Mouse (Mus musculus): ENCODE data around the gene Top1.

Gene Top1

DNA sequence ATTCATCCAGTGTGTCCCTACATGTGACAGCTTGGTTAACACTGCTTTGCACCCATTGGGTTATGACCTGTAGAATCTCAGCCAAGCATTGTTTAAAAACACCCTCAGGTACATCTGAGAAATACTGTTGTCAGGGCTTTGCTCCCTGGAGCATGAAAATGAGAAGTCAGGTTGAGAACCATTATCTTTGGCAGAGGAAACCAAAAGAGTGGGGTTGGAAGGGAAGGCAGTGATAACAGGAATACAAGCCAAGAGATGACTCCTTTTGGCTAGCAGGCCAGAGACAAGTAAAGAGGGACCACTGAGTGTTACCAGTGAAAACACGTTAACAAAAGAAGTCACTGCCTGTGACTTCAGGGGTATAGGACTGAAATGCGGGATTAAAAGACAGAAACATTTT is 118.7 kb downstream of the Top1 start:
- DNase-seq (ENCODE audit: low read depth, low spot score): no peak
- H3K36me3 ChIP-seq (ENCODE audit: control insufficient read depth, insufficient read depth, low read length, poor library complexity, severe bottlenecking): peaks cover 3% of the 10 kb centered on the region
- H3K27me3 ChIP-seq (ENCODE audit: control insufficient read depth, insufficient read depth, low read length, poor library complexity, severe bottlenecking): no peaks in the 10 kb centered on the region

DNA sequence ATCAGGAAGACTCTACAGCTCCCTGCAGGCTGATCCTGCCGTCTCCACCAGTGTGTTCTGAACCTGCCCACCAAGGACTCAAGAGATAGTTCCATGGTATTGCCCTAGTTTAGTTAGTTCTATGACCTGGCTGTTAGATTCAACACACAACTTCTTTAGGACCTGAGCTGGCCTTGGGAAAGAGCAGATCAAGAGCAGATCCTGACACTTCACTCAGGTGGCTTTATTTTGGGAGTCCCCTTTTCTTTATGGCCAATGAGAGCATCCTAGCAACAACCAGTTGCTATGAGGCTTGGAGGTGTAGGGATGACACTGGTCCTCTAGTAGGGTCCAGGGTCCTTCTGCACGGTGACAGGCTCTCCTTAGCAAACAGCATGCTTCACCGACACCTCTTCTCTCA is 119.4 kb downstream of the Top1 start:
- no peak for DNase-seq (ENCODE audit: low read depth, low spot score)
- H3K36me3 ChIP-seq (ENCODE audit: control insufficient read depth, insufficient read depth, low read length, poor library complexity, severe bottlenecking): peaks cover 1% of the 10 kb centered on the region; the same call in 1 of the 2 replicates
- no peaks in the 10 kb centered on the region for H3K27me3 ChIP-seq (ENCODE audit: control insufficient read depth, insufficient read depth, low read length, poor library complexity, severe bottlenecking)

DNA sequence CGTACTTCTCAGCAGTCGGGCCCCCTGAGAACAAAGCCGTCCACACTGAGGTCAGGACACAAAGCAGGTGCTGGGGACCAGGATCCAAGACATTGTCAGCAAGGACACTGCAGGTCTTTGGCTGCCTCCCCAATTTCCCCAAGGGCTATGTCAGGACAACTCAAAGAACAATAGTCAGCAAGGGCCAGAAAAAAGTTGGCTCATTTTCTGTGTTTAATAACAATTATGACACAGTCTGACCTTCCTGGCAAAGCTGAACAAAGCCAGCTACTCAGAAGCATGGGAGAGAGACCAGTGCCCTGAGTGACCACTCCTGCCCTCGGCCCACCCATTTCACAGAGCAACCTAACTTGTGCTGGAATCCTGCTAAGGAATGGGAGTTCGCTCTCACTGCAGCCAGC is 120.7 kb downstream of the Top1 start:
- Histone ChIP-seq H3K36me3 (ENCODE audit: control insufficient read depth, insufficient read depth, low read length, poor library complexity, severe bottlenecking) (no peaks in the 10 kb centered on the region), H3K27me3 (ENCODE audit: control insufficient read depth, insufficient read depth, low read length, poor library complexity, severe bottlenecking) (no peaks in the 10 kb centered on the region)
- no peak for DNase-seq (ENCODE audit: low read depth, low spot score)

DNA sequence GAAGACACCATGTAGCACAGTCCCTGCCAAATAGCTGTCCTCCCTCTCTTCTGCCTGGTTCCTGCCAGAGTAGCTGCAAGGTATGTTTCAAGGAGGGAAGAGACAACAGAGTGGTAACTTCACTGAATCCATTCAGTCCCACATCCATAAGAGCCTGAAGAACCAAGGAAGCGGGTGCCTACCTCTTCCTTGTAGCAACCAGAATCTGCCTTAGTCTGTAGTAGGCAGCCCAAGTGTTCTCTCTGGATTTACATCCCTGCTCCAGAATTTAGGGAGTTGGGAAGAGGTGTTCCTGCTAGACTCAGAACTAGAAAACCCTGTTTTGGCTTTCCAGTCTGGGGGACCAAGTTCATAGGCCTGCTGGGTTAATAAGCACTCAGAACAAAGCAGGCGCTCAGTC is 121.5 kb downstream of the Top1 start:
- no peak for DNase-seq (ENCODE audit: low read depth, low spot score)
- H3K36me3 ChIP-seq (ENCODE audit: control insufficient read depth, insufficient read depth, low read length, poor library complexity, severe bottlenecking): no peaks in the 10 kb centered on the region
- H3K27me3 ChIP-seq (ENCODE audit: control insufficient read depth, insufficient read depth, low read length, poor library complexity, severe bottlenecking): no peaks in the 10 kb centered on the region

DNA sequence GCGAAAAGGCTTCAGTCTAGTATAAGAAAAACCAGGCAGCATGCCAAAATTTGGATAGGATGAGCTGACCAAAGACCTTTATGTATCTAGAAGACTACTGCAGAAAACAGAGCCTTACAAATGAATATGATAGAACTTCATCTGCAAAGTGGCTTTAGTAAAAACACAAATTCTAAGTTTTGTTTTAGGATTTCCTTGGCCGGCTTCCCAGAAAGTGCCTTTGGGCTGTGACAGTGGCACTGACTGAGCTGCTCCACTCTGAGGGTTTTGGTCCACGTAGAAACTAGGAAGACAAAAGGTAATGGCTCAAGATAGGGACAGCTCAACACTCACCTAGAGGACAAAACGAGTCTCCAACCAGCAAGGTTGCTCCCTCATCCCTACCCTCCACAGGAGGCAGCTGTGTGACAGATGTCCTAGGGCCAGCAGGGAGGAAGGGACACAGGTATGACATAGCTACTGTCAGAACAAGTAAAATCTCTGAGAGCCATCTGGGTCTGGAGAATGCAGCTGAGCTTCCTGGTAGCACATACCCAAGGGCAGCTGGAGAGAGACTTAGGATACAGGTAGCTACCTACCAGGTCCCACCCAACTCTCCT is 122.5 kb downstream of the Top1 start:
- no peak for DNase-seq (ENCODE audit: low read depth, low spot score)
- Histone ChIP-seq H3K36me3 (ENCODE audit: control insufficient read depth, insufficient read depth, low read length, poor library complexity, severe bottlenecking) (no peaks in the 10 kb centered on the region), H3K27me3 (ENCODE audit: control insufficient read depth, insufficient read depth, low read length, poor library complexity, severe bottlenecking) (no peaks in the 10 kb centered on the region; the same call in 1 of the 2 replicates)

DNA sequence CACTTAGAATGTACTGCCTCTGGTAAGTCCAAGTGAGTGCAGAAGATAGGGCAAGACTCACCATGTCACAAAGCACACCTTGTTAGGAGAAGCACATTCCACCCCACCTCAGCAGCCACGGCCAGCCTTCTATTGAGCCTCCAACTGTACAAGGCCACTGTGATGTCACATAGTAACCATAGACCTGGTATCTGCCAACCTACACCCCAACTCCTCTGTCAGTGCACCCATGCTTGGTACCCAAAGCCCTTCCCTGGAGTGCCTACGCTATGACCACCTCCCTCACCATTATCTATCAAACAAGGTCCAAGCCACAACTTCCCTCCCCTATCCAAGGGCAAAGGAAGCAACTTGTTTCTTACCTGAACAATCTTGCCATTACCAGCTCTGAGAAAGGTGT is 123.3 kb downstream of the Top1 start:
- no peak for DNase-seq (ENCODE audit: low read depth, low spot score)
- Histone ChIP-seq H3K36me3 (ENCODE audit: control insufficient read depth, insufficient read depth, low read length, poor library complexity, severe bottlenecking) (no peaks in the 10 kb centered on the region), H3K27me3 (ENCODE audit: control insufficient read depth, insufficient read depth, low read length, poor library complexity, severe bottlenecking) (no peaks in the 10 kb centered on the region; the same call in 1 of the 2 replicates)

DNA sequence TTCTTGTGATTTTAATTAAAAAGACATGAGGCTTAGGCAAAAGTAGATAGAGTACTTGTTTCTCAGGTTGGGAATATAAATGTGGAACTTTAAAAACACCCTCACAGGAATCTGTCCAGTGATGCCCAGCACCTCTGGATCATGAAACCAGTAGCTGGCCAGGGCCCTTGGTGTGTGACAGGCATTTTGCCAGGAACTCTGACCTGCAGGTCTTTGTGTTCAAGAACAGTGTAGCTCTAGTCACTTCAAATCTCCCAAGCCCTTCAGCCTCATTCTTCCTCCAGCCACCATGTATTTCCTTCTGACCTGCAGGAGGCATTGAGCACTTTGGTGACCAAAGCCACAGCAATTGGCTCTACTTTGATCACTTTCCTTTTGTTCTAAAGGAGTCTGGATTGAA is 124.7 kb downstream of the Top1 start:
- no peaks in the 10 kb centered on the region for H3K36me3 ChIP-seq (ENCODE audit: control insufficient read depth, insufficient read depth, low read length, poor library complexity, severe bottlenecking)
- H3K27me3 ChIP-seq (ENCODE audit: control insufficient read depth, insufficient read depth, low read length, poor library complexity, severe bottlenecking): no peaks in the 10 kb centered on the region; the same call in 1 of the 2 replicates

DNA sequence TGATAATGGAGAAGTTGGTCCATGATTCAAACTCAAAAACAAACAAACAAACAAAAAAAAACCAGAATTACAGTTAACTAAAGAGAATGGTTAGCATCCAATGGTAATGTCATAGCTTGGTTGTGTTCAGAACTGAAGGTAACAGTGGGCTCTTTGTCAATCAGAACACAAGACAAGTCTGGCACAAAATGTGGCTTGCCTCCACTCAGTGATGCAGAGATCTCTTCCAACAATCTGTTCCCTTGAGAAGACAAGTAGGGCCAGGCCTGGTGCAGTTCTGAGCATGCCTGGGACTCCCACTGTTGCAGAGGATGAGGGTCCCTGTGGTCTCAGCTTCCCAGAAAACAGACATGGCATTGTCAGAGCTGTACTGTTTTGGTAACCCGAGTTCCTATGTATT is 125.2 kb downstream of the Top1 start:
- no peaks in the 10 kb centered on the region for H3K36me3 ChIP-seq (ENCODE audit: control insufficient read depth, insufficient read depth, low read length, poor library complexity, severe bottlenecking)

More for the DNA sequence above, 124.7 kb downstream of the Top1 start:
- no peak for DNase-seq (ENCODE audit: low read depth, low spot score)

DNA sequence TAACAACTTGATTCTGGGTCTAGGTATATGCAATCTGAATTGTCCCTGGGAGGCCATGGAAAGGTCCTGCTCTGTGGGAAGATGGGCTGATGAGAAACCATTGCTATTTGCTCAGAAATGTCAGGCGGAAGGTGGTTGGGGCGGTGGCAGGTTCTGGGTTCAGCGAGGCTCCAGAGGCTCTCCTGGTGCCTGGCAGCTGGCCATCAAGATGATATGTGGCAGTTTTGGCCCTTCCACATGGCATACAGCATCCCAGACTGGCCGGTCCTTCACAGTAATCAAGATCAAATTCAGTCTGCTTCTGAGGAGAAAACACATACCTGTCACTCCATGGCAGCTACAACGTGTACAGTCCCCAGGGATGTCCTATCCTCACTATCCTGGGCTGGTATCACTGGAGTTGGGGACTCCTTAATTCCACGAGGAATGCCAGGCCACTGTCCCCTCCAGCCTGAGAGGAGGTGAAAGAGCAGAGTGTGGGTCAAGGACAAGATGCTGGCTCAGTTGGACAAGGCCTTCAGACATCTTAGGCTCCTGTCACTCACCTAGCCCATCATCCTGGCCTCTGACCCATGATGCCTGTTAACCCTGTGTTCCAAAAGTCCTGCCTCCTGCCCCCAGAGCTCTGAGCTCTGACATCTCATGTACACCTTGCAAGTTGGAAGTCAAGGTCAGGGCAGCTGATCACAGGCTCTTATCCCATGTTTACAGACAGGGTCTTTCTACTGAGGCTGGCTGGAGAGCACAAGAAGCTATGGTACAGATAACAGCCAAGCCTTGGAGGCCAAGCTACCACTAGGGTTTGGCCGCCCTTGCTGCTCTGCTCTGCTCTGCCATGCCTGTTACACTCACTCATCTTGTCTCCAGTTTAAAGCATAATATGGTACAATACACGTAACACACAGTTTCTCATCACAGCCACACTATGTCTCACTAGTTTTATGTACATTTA is 125.9 kb downstream of the Top1 start:
- no peak for DNase-seq (ENCODE audit: low read depth, low spot score)
- Histone ChIP-seq H3K27me3 (ENCODE audit: control insufficient read depth, insufficient read depth, low read length, poor library complexity, severe bottlenecking) (no peaks in the 10 kb centered on the region; the same call in 1 of the 2 replicates), H3K36me3 (ENCODE audit: control insufficient read depth, insufficient read depth, low read length, poor library complexity, severe bottlenecking) (no peaks in the 10 kb centered on the region)

More for the DNA sequence above, 125.2 kb downstream of the Top1 start:
- no peaks in the 10 kb centered on the region; the same call in 1 of the 2 replicates for H3K27me3 ChIP-seq (ENCODE audit: control insufficient read depth, insufficient read depth, low read length, poor library complexity, severe bottlenecking)
- DNase-seq (ENCODE audit: low read depth, low spot score): no peak

Measured in splenic B cell, adult 2 months (primary cell).